Mouse (Mus musculus): ENCODE measurements at regions not wholly inside any gene's neighbourhood (a gene's known extent, or its start where the extent isn't known, plus 50 kb on each side); places are given as distances from the start of the nearest gene placed in this dataset.
A peak's percentile ranks its signal among the peaks of the same experiment; 100 is the strongest.

DNA sequence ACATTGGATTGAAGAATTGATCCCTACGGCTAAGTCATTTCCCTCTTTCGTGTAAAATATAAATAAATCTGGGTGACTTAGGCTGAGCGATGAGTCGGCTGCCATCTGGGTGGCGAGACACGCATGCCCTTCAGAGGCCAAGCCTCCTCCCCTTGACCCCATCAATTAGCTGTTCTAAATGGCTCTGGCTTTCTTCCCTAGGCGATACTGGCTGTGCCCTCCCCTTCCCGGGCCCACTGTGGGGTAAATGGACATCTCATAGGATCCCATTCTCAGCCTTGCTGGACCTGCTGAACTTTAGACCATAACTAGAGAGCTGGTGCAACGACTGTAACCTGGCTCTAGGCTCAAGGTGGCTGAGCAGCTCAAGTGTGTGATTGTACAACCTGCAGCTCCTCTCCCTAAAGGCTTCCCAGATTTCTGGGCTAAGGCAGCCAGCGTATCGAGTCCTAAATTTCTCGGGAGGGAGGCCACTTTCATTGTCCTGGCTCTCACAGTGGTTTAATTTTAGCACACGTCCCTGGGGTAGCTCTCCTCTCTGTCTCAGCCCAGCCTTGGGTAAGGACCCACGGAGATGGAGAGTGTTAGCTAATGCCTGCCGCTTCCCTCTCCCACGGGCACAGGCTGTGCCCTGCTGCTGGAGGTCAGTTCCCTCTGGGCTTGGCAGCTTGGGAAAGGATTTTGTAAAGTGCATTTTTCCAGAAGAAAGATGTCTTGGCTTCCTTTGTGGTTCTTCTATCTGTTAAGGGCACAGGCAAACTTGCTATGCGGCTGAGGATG lies 80.7 kb upstream of the Zc3h12a start:
- no peak for DNase-seq (ENCODE audit: low spot score in 2 of 2)

DNA sequence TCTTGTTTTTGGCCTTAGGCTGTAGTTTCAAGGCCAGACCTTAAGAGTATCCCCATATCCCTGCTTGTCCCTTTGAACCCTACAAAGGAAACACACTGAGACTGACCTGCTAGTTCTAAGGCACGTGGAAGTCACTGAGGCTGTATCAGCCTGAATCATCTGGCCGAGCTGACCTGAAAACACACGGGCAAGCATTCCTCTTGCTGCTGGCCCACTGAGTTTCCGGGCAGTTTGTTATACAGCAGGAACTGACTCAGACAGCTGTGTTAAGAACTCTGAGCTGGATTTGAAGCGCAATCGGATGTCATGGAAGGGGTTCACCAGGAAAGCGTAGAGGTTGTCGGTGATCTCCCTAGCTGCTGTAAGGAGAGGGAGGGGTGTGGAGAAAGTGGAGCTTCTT lies 75.9 kb upstream of the Zc3h12a start:
- no peak for DNase-seq (ENCODE audit: low spot score in 2 of 2)

DNA sequence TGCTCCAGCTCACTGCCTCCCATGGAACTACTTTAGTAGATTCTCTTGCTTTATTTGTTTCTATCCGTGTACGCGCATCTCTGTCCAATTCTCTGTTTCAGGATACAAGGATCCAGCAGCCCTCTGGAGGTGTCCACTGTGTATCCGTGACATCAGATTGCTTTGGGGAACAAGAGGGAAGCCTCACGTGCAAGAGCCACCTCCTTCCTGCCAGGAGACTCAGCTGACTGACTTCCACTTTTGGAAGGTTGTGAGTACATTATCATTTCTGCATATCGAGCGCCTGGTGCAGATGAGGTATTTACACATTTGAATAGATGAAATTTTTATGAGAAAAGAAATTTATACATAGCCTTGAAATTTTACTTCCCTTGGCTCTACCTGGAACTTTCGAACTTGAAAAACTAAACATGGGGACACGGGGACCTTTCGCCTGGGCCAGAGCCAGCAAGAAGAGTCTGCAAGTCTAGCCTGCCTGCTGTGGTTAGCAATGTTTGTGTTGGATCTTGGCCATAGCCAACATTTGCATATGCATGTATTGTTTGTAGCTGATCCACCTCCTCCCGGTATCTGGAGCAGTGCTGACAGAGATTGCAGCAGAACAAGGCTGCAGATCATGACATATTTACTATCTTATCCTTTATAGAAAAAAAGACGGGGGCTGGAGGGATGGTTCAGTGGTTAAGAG lies 74.1 kb upstream of the Zc3h12a start:
- peak in 1 of 2 experiments; percentile 37 for DNase-seq (ENCODE audit: low spot score in 2 of 2)

DNA sequence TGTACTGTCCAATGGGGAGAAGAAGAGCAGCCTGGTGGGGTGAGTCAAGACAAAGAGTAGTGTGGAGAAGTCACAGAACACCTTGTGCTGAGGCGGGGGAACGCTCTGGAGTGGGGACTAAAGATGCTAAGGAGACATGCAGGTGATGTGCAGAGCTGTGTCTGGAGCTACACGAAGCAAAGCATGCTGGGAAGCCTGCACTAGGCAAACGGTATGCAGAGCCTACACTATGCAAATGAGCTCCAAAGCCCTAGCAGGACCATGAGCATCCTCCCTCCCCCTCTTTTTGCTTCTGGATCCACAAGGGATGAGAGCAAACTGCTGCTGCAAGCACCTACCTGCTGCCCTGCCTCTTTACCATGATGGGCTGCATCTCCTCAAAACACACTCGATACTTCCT lies 73.1 kb upstream of the Zc3h12a start:
- peak in 1 of 2 experiments; percentile 50 for DNase-seq (ENCODE audit: low spot score in 2 of 2)

DNA sequence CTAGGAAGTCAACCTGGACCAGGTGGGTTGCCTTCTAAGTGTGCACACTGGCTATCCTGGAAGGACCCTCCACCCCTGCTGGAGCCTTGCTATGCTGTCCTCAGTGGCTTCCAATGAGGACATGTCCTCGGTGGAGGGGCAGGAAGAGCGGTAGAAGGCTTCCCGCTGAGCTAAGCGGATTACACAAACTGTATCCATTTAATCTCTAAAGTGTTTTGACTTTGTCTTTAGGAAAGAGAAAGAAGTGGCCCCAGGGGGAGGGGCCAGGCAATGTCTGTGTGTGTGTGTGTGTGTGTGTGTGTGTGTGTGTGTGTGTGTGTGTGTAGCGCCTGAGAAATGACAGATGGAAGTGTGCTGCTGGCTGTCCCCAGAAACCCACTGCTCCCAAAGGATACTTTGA lies 71.6 kb upstream of the Zc3h12a start:
- DNase-seq (ENCODE audit: low spot score in 2 of 2), result no peak

DNA sequence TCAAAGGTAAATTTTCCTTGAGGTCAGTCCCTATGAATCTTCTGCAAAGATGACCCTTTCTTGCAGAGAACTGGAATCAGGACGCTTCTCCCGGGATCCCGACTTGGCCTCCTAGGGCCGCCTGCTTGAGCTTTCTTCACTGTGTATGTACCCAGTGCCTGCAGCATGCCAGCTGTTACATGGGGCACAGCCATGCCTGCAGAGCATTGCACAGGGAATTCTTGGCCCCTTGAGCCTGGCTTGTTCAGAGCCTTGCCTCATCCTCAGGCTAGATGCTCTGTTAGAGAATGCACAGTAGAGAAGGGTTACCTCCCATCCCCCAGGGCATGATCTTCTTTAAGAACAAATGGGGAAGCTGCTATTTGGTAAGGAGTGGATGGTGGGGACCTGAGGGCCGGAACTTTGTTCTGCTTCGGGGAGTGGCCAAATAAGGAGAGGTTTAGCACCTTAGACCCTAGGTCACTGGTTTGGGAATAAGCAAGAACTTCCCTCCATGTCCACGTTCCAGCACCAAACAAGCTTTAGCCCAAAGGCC lies 68.3 kb upstream of the Zc3h12a start:
- no peak for DNase-seq (ENCODE audit: low spot score in 2 of 2)

DNA sequence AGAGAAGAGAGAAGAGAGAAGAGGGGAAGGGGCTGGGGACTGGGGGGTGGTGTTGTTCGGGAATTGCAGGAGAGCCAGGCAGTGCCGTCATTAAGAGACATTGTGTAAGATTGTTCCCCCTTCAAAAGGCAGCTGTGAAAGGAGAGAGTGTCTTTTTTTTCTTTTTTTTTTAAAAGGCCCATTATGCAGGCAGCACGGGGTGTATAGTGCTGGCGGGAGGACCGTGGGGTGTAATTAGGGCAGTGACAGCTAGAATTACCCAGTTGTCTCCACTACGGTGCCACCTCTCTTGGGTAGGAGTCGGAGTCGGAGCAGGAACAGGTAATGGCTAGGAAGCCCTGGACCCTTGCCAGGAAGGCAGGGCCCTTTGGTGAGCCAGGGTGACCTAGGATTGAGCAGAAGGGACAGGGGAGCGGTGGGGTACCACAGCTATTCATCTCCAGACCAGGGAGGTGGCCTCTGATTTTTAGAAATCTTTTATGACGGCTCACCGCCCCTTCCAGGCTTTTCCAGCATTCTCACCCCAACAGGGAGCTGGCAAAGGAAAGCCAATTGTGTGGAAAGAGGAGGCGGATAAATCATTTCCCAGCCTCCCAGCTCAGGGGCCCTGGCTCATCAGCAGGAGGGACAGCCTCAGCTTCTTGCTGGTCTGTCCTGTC lies 67.2 kb upstream of the Zc3h12a start:
- peak; percentile 25 to 38 for DNase-seq (ENCODE audit: low spot score in 2 of 2)

DNA sequence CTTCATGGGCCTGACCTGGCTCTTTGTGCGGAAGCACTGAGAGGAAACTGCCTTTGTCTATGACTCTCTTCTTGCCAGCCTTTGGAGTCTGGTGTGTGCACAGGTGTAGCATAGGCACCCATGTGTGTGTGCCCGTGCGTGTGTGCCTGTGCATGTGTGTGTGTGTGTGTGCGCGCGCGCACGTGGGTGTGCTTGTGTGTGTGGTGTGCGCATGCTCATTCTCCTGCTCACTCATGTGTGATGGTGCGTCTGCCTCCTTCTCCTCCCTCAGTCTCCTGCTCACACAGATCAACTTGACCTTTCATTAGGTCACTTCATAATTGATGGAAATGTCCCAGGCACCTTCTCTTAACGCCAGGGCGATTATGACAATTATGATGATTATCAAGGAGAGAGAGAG lies 66.7 kb upstream of the Zc3h12a start:
- DNase-seq (ENCODE audit: low spot score in 2 of 2), result no peak

DNA sequence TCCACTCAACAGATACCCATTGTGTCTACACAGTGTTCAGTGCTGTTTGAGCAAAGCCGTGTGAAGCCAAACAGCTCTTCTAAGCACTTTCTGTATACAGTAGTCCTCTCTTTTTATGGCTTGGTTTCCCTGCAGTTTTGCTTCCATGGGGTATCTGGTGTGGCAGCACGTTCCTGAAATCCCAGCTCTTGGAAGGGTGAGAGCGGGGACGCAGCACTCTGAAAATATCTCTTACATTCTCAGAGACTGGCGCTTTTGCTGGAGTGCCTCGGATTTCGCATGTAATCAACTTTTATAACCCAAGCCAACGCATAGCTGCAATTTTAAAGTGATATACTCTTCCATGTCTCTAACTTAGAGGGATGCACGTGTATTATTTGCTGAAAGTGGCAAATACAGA lies 64.0 kb upstream of the Zc3h12a start:
- peak in 1 of 2 experiments; percentile 65 for DNase-seq (ENCODE audit: low spot score in 2 of 2)

DNA sequence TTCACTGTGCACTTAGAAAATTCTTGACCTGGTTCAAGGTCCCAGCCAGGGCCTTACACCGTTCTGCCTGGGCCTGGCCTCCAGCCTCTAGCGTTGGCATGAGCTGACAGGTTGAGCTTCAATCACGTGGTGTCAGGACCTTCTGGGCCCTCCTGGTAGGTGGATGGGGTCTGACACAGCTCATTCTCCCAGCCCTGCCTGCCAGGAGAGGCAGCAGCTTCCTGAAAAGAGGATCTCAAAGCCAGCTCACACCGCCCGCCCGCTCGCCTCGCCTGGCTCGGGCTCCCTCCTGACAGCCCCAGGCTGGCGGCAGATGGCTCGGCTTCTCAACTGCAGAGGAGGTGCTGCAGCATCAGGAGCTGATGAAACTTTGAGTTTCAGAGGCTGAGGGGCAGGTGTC lies 63.4 kb upstream of the Zc3h12a start:
- peak; percentile 81 to 84 for DNase-seq (ENCODE audit: low spot score in 2 of 2)

DNA sequence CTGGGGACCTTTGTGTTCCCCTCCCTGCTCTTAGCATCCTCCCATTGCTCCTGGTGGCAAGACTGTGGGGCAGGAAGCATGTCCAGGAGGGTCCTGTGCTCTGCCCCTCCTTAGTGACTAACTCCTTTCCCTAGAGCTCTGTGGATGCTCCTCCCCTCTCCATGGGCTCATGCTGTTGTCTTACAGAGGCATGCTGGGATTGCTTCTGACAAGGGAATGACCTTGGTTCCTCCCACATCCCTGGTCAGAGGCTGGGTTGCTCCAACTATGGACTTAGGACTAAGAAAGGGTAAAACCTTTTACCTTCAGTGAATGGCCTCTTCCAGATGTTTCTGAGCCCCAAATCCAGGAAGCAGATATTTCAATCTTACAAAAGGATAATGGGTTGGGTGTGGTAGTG lies 62.3 kb upstream of the Zc3h12a start:
- DNase-seq (ENCODE audit: low spot score in 2 of 2), result no peak

DNA sequence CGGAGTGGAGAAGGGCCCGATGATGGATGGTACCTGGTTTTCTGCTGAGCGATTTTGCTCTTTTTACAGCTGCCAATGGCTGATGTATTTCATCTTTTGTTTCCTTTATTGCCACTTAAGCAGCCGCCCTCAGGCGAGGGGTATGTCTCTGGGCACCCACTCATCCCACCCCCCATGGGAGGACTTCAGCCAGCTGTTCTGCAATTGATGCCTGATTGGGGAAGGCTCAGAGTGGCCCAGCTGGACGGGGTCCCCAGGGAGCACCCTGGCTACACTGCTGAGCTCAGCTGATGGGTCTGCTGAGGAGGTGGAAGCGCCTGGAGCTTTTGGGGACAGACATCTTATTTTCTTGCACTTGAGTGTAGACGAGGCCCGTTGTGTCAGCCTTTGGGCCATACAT lies 58.6 kb upstream of the Zc3h12a start:
- no peak for DNase-seq (ENCODE audit: low spot score in 2 of 2)

DNA sequence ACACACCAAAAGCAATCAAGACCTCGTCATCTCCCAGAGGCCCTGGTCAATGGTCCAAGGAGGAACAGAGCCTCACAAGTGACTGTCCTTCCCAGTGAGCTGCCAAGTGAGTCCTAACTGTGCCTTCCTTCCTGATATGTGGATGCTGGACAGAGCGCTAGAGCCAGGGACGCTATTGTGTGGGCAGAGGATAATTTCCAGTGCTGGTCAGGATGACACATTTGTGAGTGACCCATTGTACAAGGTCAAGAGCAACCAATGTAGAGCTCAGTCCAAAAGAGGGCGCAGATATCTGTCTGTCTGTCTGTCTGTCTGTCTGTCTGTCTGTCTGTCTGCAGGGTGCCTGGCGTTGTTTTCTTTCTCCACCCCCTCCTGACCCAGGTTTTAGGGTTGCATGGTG lies 57.4 kb upstream of the Zc3h12a start:
- no peak for DNase-seq (ENCODE audit: low spot score in 2 of 2)

DNA sequence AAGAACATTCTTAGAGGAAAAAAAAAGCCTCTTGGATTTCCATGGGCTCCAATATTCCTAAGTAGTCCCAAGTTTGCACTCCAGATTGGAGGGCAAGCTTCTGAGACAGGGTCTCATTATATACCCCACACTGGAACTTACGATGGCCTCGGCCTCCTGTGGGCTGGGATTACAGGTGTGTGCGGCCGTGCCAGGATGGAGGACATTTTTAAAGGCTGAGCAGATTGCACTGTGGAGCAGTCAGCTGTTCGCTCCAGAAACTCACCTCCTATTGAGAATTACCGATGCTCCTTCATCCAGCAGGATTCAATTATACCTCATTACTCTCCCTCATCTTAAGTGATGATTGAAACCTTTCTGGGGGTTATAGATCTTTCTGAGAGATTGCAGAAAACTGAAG lies 53.3 kb upstream of the Zc3h12a start:
- no peak for DNase-seq (ENCODE audit: low spot score in 2 of 2)

DNA sequence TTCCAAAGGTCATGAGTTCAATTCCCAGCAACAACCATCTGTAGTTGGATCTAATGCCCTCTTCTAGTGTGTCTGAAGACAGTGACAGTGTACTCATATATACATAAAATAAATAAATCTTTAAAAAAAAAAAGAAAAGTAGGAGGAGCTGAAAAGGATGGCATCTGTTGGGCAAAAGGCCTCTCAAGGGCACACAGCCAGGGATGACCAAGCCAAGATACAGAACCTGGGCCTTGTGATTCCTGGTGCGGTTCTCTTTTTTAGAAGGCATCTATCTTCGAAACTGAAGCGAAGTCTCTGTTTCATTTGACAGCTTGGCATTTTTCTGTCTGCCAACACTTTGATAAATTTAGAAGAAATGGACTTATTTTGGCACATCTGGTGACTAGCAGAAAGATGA lies 50.9 kb upstream of the Zc3h12a start:
- no peak for DNase-seq (ENCODE audit: low spot score in 2 of 2)

DNA sequence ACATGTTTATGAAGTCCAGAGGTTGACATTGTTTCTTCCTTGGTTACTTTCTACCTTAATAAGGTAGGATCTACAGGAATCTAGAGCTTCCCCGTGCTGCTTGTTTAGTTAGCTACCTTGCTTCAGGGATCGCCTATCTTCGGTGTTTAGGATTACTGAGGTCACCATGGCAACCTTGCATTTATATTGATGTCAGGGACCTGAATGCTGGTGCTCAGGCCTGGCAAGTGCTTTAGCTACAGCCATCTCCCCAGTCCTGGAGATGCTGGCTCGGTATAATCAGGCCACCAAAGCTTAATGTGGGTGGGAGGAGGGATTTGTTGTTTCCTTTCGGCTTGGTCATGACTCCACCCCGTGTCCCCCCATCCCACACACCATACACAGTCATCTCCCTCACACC lies 50.0 kb upstream of the Zc3h12a start:
- DNase-seq (ENCODE audit: low spot score in 2 of 2), result no peak

Data from frontal cortex, postnatal 36 days (tissue).